Mouse (Mus musculus) cerebellum, adult 2 months (tissue): ENCODE results near the gene Ubap2. TPM values are rescaled to one million over a fixed set of nuclear protein-coding genes. Genes with fewer than 3 reads are reported as not detected.

Experiments used
- DNase-seq, 2 experiments: peaks; one replicate each; pipeline ENCODE4 v3.0.0; 2021
- H3K27ac ChIP-seq: fragments of 200-500 bp; 2 replicates; pipeline ENCODE4 v1.5.1; 2012; ENCODE audit warnings: low read length, control low read depth, inconsistent platforms; ENCODE audit not compliant: insufficient read depth
- H3K27me3 ChIP-seq: fragments of 200-500 bp; 2 replicates; pipeline ENCODE4 v1.6.1; 2012; ENCODE audit warnings: inconsistent platforms, mild to moderate bottlenecking, low read length, moderate library complexity; ENCODE audit not compliant: control insufficient read depth, insufficient read depth
- H3K4me1 ChIP-seq: fragments of 200-500 bp; 2 replicates; pipeline ENCODE4 v1.6.1; 2011; ENCODE audit warnings: low read length; ENCODE audit not compliant: control insufficient read depth, insufficient read depth
- H3K4me3 ChIP-seq: fragments of 200-500 bp; replicated peaks from 2 replicates; pipeline ENCODE3; 2011; ENCODE audit warnings: mild to moderate bottlenecking, low read depth, low read length, control low read depth; ENCODE audit not compliant: insufficient read depth
- CTCF ChIP-seq: fragments of 200-500 bp; IDR thresholded peaks from 2 replicates; pipeline ENCODE4 v1.5.1; 2011; ENCODE audit warnings: low read depth, mild to moderate bottlenecking, control low read depth, low read length, moderate library complexity, borderline replicate concordance; ENCODE audit not compliant: insufficient read depth
- POLR2A ChIP-seq: fragments of 200-500 bp; IDR thresholded peaks from 2 replicates; pipeline ENCODE4 v1.6.1; 2011; ENCODE audit warnings: low read length, control low read depth, borderline replicate concordance; ENCODE audit not compliant: insufficient read depth
- WGBS: fragments of 180-500 bp; shearing (Covaris S2); methylation state at CpG from one replicate; pipeline ENCODE4 v1.1.7; 2018; 5-methylcytosine and 5-hydroxymethylcytosine counted together
- polyA plus RNA-seq: library from polyadenylated mRNA; depleted of rRNA; stranded (reverse); fragments of >200 nt; gene quantifications from 2 replicates; pipeline ENCODE4 v1.2.3, GENCODE M21; 2012

The Ubap2 gene
- polyA plus RNA-seq, 1 experiment = 27.4 TPM

- no peaks in the 10 kb centered on the region for H3K4me1 ChIP-seq
- 18% methylated on average over 3 of the region's 3 CpGs for WGBS
- H3K27me3 ChIP-seq = no peaks in the 10 kb centered on the region
- peak; percentile 51; the same call in 1 of the 2 replicates for TF ChIP-seq CTCF
- TF ChIP-seq POLR2A = no peak
- DNase-seq = peak in 1 of 2 experiments; percentile 30
- H3K4me3 ChIP-seq = no peak overlapping the region
- no peak overlapping the region for H3K27ac ChIP-seq
Observed at GRCm38 (mm10) chr4:41286420-41286819, 11.5 kb upstream of the Ubap2 start.

- H3K27me3 ChIP-seq = no peaks in the 10 kb centered on the region
- H3K4me1 ChIP-seq = no peaks in the 10 kb centered on the region
- TF ChIP-seq CTCF = no peak
- TF ChIP-seq POLR2A = no peak
- H3K4me3 ChIP-seq = no peak overlapping the region
- DNase-seq = no peak
- 79% methylated on average over 2 of the region's 2 CpGs for WGBS
- H3K27ac ChIP-seq = no peak overlapping the region
Observed at GRCm38 (mm10) chr4:41284087-41284486, 9.1 kb upstream of the Ubap2 start.

GRCm38 (mm10) chr4:41275927-41276326 is 983 bp upstream of the Ubap2 start:
- H3K27ac ChIP-seq = no peak overlapping the region
- peak overlapping the region; percentile 95 for H3K4me3 ChIP-seq
- no peak for DNase-seq
- peaks cover 3% of the 10 kb centered on the region; the same call in 1 of the 2 replicates for H3K4me1 ChIP-seq
- TF ChIP-seq CTCF (no peak), POLR2A (no peak)
- 75% methylated on average over 5 of the region's 5 CpGs for WGBS
- no peaks in the 10 kb centered on the region for H3K27me3 ChIP-seq

GRCm38 (mm10) chr4:41274377-41274979 is 466 bp downstream of the Ubap2 start:
- TF ChIP-seq CTCF = no peak
- no peak for TF ChIP-seq POLR2A
- no peaks in the 10 kb centered on the region for H3K27me3 ChIP-seq
- peak overlapping the region; percentile 95 for H3K4me3 ChIP-seq
- DNase-seq = no peak
- WGBS = 2% methylated on average over 18 of the region's 18 CpGs
- H3K27ac ChIP-seq = peak overlapping the region; percentile 89
- peaks cover 3% of the 10 kb centered on the region; the same call in 1 of the 2 replicates for H3K4me1 ChIP-seq

- Histone ChIP-seq H3K27me3 (no peaks in the 10 kb centered on the region), H3K4me1 (0 out of 2 replicates have a peak, but pooled peaks cover 2% of the 10 kb centered on the region), H3K4me3 (no peak overlapping the region), H3K27ac (no peak overlapping the region)
- TF ChIP-seq CTCF (no peak), POLR2A (no peak)
- no peak for DNase-seq
Observed at GRCm38 (mm10) chr4:41268133-41268532, 6.8 kb downstream of the Ubap2 start.

GRCm38 (mm10) chr4:41266350-41266749 is 8.6 kb downstream of the Ubap2 start:
- WGBS = 75% methylated on average over 4 of the region's 4 CpGs
- DNase-seq = no peak
- Histone ChIP-seq H3K27ac (no peak overlapping the region), H3K27me3 (no peaks in the 10 kb centered on the region), H3K4me1 (0 out of 2 replicates have a peak, but pooled peaks cover 2% of the 10 kb centered on the region), H3K4me3 (no peak overlapping the region)
- TF ChIP-seq POLR2A (no peak), CTCF (no peak)

GRCm38 (mm10) chr4:41260691-41261090 is 14.3 kb downstream of the Ubap2 start:
- Histone ChIP-seq H3K27me3 (no peaks in the 10 kb centered on the region), H3K4me1 (peaks cover 2% of the 10 kb centered on the region; the same call in 1 of the 2 replicates), H3K27ac (no peak overlapping the region), H3K4me3 (no peak overlapping the region)
- no peak for TF ChIP-seq POLR2A
- no peak for TF ChIP-seq CTCF
- DNase-seq = no peak

- TF ChIP-seq POLR2A (no peak), CTCF (no peak)
- H3K4me3 ChIP-seq = no peak overlapping the region
- peaks cover 5% of the 10 kb centered on the region for H3K4me1 ChIP-seq
- no peak for DNase-seq
- 88% methylated on average over 4 of the region's 4 CpGs for WGBS
- no peak overlapping the region for H3K27ac ChIP-seq
- no peaks in the 10 kb centered on the region for H3K27me3 ChIP-seq
Observed at GRCm38 (mm10) chr4:41259019-41259418, 15.9 kb downstream of the Ubap2 start.
